Mouse (Mus musculus): ENCODE data around the gene Narfl. TPM values are rescaled to one million over a fixed set of nuclear protein-coding genes. Genes with fewer than 3 reads are reported as not detected.

Narfl gene
- polyA plus RNA-seq, 1 experiment from 2014 or later: 23.9 TPM

GRCm38 (mm10) chr17:25765886-25766285 lies 7.7 kb upstream of the Narfl start:
- H3K4me2 ChIP-seq (replicated peaks): no peak overlapping the region
- ATAC-seq (ENCODE audit: insufficient number of reproducible peaks, insufficient read depth, low FRiP score, low TSS enrichment): no peak; the same call in 1 of the 2 replicates
- no peak overlapping the region for H3K27ac ChIP-seq
- no peaks in the 10 kb centered on the region for H3K36me3 ChIP-seq
- 34% methylated on average over 5 of the region's 5 CpGs for WGBS
- no peaks in the 10 kb centered on the region for H3K4me1 ChIP-seq
- H3K4me3 ChIP-seq: no peak overlapping the region
- H3K9ac ChIP-seq: no peak overlapping the region
- H3K27me3 ChIP-seq: peaks cover 10% of the 10 kb centered on the region; the same call in 1 of the 2 replicates
- H3K9me3 ChIP-seq: no peaks in the 10 kb centered on the region

GRCm38 (mm10) chr17:25769331-25769730 lies 4.2 kb upstream of the Narfl start:
- Histone ChIP-seq H3K9me3 (no peaks in the 10 kb centered on the region), H3K36me3 (no peaks in the 10 kb centered on the region), H3K4me2 (replicated peaks) (no peak overlapping the region), H3K27me3 (peaks cover 10% of the 10 kb centered on the region; the same call in 1 of the 2 replicates), H3K4me1 (peaks cover 4% of the 10 kb centered on the region), H3K9ac (no peak overlapping the region), H3K4me3 (no peak overlapping the region), H3K27ac (no peak overlapping the region)
- ATAC-seq (ENCODE audit: insufficient number of reproducible peaks, insufficient read depth, low FRiP score, low TSS enrichment): no peak
- 43% methylated on average over 9 of the region's 9 CpGs for WGBS

GRCm38 (mm10) chr17:25775318-25776062 lies 1.9 kb downstream of the Narfl start:
- ATAC-seq (ENCODE audit: insufficient number of reproducible peaks, insufficient read depth, low FRiP score, low TSS enrichment): no peak
- H3K9ac ChIP-seq: no peak overlapping the region
- no peaks in the 10 kb centered on the region for H3K27me3 ChIP-seq
- peak overlapping the region; percentile 7; the same call in 1 of the 2 replicates for H3K4me2 ChIP-seq (replicated peaks)
- H3K36me3 ChIP-seq: peaks cover 8% of the 10 kb centered on the region
- no peaks in the 10 kb centered on the region for H3K9me3 ChIP-seq
- WGBS: 77% methylated on average over 10 of the region's 10 CpGs
- H3K4me3 ChIP-seq: no peak overlapping the region
- H3K4me1 ChIP-seq: peaks cover 8% of the 10 kb centered on the region
- no peak overlapping the region for H3K27ac ChIP-seq

GRCm38 (mm10) chr17:25777948-25778347 lies 4.4 kb downstream of the Narfl start:
- H3K27ac ChIP-seq: no peak overlapping the region
- peaks cover 8% of the 10 kb centered on the region for H3K4me1 ChIP-seq
- WGBS: 93% methylated on average over 5 of the region's 5 CpGs
- H3K4me3 ChIP-seq: no peak overlapping the region
- ATAC-seq (ENCODE audit: insufficient number of reproducible peaks, insufficient read depth, low FRiP score, low TSS enrichment): no peak
- no peak overlapping the region for H3K4me2 ChIP-seq (replicated peaks)
- H3K27me3 ChIP-seq: no peaks in the 10 kb centered on the region
- peaks cover 32% of the 10 kb centered on the region for H3K36me3 ChIP-seq
- no peaks in the 10 kb centered on the region for H3K9me3 ChIP-seq
- no peak overlapping the region for H3K9ac ChIP-seq

- no peak overlapping the region for H3K4me2 ChIP-seq (replicated peaks)
- no peak overlapping the region for H3K9ac ChIP-seq
- H3K36me3 ChIP-seq: peaks cover 46% of the 10 kb centered on the region
- no peak overlapping the region for H3K4me3 ChIP-seq
- 76% methylated on average over 6 of the region's 6 CpGs for WGBS
- no peak overlapping the region for H3K27ac ChIP-seq
- peaks cover 24% of the 10 kb centered on the region for H3K4me1 ChIP-seq
- ATAC-seq (ENCODE audit: insufficient number of reproducible peaks, insufficient read depth, low FRiP score, low TSS enrichment): no peak
- no peaks in the 10 kb centered on the region for H3K27me3 ChIP-seq
- H3K9me3 ChIP-seq: no peaks in the 10 kb centered on the region
These were observed 7.8 kb downstream of the Narfl start for GRCm38 (mm10) chr17:25781339-25781738.

- Histone ChIP-seq H3K27me3 (no peaks in the 10 kb centered on the region), H3K4me1 (peaks cover 24% of the 10 kb centered on the region), H3K9ac (no peak overlapping the region), H3K9me3 (no peaks in the 10 kb centered on the region), H3K4me3 (no peak overlapping the region), H3K36me3 (peaks cover 58% of the 10 kb centered on the region), H3K4me2 (replicated peaks) (no peak overlapping the region), H3K27ac (no peak overlapping the region)
- 83% methylated on average over 7 of the region's 7 CpGs for WGBS
- ATAC-seq (ENCODE audit: insufficient number of reproducible peaks, insufficient read depth, low FRiP score, low TSS enrichment): no peak
These were observed 9.5 kb downstream of the Narfl start for GRCm38 (mm10) chr17:25783086-25783485.

GRCm38 (mm10) chr17:25783861-25784574 lies 10.4 kb downstream of the Narfl start:
- Histone ChIP-seq H3K9ac (peak overlapping the region; percentile 72), H3K4me3 (peak overlapping the region; percentile 57), H3K9me3 (no peaks in the 10 kb centered on the region), H3K27ac (no peak overlapping the region), H3K27me3 (no peaks in the 10 kb centered on the region), H3K36me3 (peaks cover 62% of the 10 kb centered on the region), H3K4me1 (peaks cover 24% of the 10 kb centered on the region), H3K4me2 (replicated peaks) (peak overlapping the region; percentile 68)
- no peak for ATAC-seq (ENCODE audit: insufficient number of reproducible peaks, insufficient read depth, low FRiP score, low TSS enrichment)
- 79% methylated on average over 15 of the region's 15 CpGs for WGBS

GRCm38 (mm10) chr17:25785281-25785745 lies 11.7 kb downstream of the Narfl start, which contains the start of gene Haghl:
Gene Haghl (minus strand): TSS chr17:25785673.
- peak within 1 kb of the TSS; percentile 81 for H3K27ac ChIP-seq
- H3K9ac ChIP-seq: peak within 1 kb of the TSS; percentile 72
- H3K4me1 ChIP-seq: peaks cover 24% of the 10 kb centered on the region
- H3K4me2 ChIP-seq (replicated peaks): peak within 1 kb of the TSS; percentile 68
- peak within 1 kb of the TSS; percentile 57 for H3K4me3 ChIP-seq
- H3K36me3 ChIP-seq: peaks cover 65% of the 10 kb centered on the region
- WGBS: under 1% methylated on average over 23 of the region's 23 CpGs
- H3K27me3 ChIP-seq: no peaks in the 10 kb centered on the region
- peak; percentile 75 for ATAC-seq (ENCODE audit: insufficient number of reproducible peaks, insufficient read depth, low FRiP score, low TSS enrichment)
- H3K9me3 ChIP-seq: no peaks in the 10 kb centered on the region

GRCm38 (mm10) chr17:25786280-25786679 lies 12.7 kb downstream of the Narfl start, which contains the start of gene Ccdc78:
Gene Ccdc78 (plus strand): TSS chr17:25786580.
- Histone ChIP-seq H3K4me2 (replicated peaks) (peak within 1 kb of the TSS; percentile 68), H3K4me3 (peak within 1 kb of the TSS; percentile 57), H3K27me3 (no peaks in the 10 kb centered on the region), H3K9ac (peak within 1 kb of the TSS; percentile 72), H3K4me1 (peaks cover 29% of the 10 kb centered on the region), H3K36me3 (peaks cover 55% of the 10 kb centered on the region), H3K27ac (peak within 1 kb of the TSS; percentile 81), H3K9me3 (no peaks in the 10 kb centered on the region)
- 77% methylated on average over 3 of the region's 3 CpGs for WGBS
- no peak for ATAC-seq (ENCODE audit: insufficient number of reproducible peaks, insufficient read depth, low FRiP score, low TSS enrichment)

GRCm38 (mm10) chr17:25786781-25787504 lies 13.4 kb downstream of the Narfl start:
- Histone ChIP-seq H3K4me1 (peaks cover 32% of the 10 kb centered on the region), H3K9ac (no peak overlapping the region), H3K9me3 (no peaks in the 10 kb centered on the region), H3K36me3 (peaks cover 49% of the 10 kb centered on the region), H3K27ac (no peak overlapping the region), H3K4me3 (no peak overlapping the region), H3K27me3 (no peaks in the 10 kb centered on the region), H3K4me2 (replicated peaks) (no peak overlapping the region)
- ATAC-seq (ENCODE audit: insufficient number of reproducible peaks, insufficient read depth, low FRiP score, low TSS enrichment): no peak
- WGBS: 91% methylated on average over 9 of the region's 9 CpGs

- no peak for ATAC-seq (ENCODE audit: insufficient number of reproducible peaks, insufficient read depth, low FRiP score, low TSS enrichment)
- peaks cover 35% of the 10 kb centered on the region for H3K4me1 ChIP-seq
- no peaks in the 10 kb centered on the region for H3K9me3 ChIP-seq
- peak overlapping the region; percentile 69 for H3K4me3 ChIP-seq
- H3K9ac ChIP-seq: peak overlapping the region; percentile 77
- no peaks in the 10 kb centered on the region for H3K27me3 ChIP-seq
- peak overlapping the region; percentile 95 for H3K27ac ChIP-seq
- H3K4me2 ChIP-seq (replicated peaks): peak overlapping the region; percentile 87
- H3K36me3 ChIP-seq: peaks cover 25% of the 10 kb centered on the region
- WGBS: 25% methylated on average over 19 of the region's 19 CpGs
These were observed 17.8 kb downstream of the Narfl start for GRCm38 (mm10) chr17:25791320-25791842.
